Mouse (Mus musculus): ENCODE measurements around the gene Ltbp3.
A peak's percentile ranks its signal among the peaks of the same experiment; 100 is the strongest.

DNA sequence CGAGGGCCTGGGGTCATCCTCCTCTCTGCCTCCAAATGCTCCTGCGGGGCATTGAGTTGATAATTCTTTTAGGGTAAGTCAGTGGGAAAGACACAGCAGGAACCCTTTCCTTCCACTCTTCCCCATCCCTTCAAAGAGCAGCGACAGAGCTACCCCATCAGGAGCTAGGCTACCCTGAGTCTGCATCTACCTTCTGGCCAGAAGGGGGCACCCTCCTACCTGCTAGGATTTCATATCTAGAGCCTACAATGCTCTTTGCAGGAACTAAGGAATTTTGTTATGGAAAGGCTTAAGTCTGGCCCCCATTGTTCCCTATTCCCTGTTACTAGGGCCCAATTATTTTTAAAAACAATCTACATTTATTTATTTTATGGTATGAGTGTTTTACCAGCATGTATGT lies 29.5 kb upstream of the Ltbp3 start:
- TF ChIP-seq CTCF (IDR thresholded peaks at IDR 0.05; ENCODE audit: low read depth), result peak; percentile 90
- TF ChIP-seq EP300 (optimal IDR thresholded peaks at IDR 0.05), result no peak
